Mouse (Mus musculus) liver, adult 2 months (tissue): ENCODE results near the gene Cd63. TPM values are rescaled to one million over a fixed set of nuclear protein-coding genes. Genes with fewer than 3 reads are reported as not detected.
A peak's percentile ranks its signal among the peaks of the same experiment; 100 is the strongest.

Source experiments
- DNase-seq: peaks from one replicate; pipeline ENCODE4 v3.0.0-alpha.2; 2011; ENCODE audit warnings: low read depth, low spot score; ENCODE audit errors: extremely low read depth
- H3K27ac ChIP-seq: fragments of 200-500 bp; replicated peaks from 2 replicates; pipeline ENCODE4 v1.5.1; 2012; ENCODE audit warnings: low read depth, mild to moderate bottlenecking, control low read depth, inconsistent platforms, low read length; ENCODE audit not compliant: insufficient read depth
- H3K27me3 ChIP-seq: fragments of 200-500 bp; 2 replicates; pipeline ENCODE4 v1.6.1; 2012; ENCODE audit warnings: mild to moderate bottlenecking, moderate library complexity, low read length, inconsistent platforms; ENCODE audit not compliant: control insufficient read depth, insufficient read depth
- H3K36me3 ChIP-seq: fragments of 200-500 bp; 2 replicates; pipeline ENCODE4 v1.6.1; 2012; ENCODE audit warnings: low read length, inconsistent platforms; ENCODE audit not compliant: control insufficient read depth, insufficient read depth
- H3K4me1 ChIP-seq: fragments of 200-500 bp; 2 replicates; pipeline ENCODE4 v1.6.1; 2011; ENCODE audit warnings: low read length; ENCODE audit not compliant: control insufficient read depth, insufficient read depth
- H3K4me3 ChIP-seq: fragments of 200-500 bp; 2 replicates; pipeline ENCODE4 v1.5.1; 2011; ENCODE audit warnings: low read depth, mild to moderate bottlenecking, control low read depth, low read length, moderate library complexity; ENCODE audit not compliant: insufficient read depth
- H3K79me2 ChIP-seq: fragments of 200-500 bp; 2 replicates; pipeline ENCODE4 v1.6.1; 2012; ENCODE audit warnings: inconsistent platforms, mild to moderate bottlenecking, low read length, moderate library complexity; ENCODE audit not compliant: control insufficient read depth, insufficient read depth
- H3K9ac ChIP-seq: fragments of 200-500 bp; 2 replicates; pipeline ENCODE4 v1.6.1; 2012; ENCODE audit warnings: low read depth, mild to moderate bottlenecking, control low read depth, inconsistent platforms, low read length
- CTCF ChIP-seq: fragments of 200-500 bp; IDR thresholded peaks from 2 replicates; pipeline ENCODE4 v1.5.1; 2011; ENCODE audit warnings: low read depth, low read length, control low read depth
- POLR2A ChIP-seq: fragments of 200-500 bp; IDR thresholded peaks from 2 replicates; pipeline ENCODE4 v1.6.1; 2011; ENCODE audit warnings: low read length, control low read depth; ENCODE audit not compliant: insufficient read depth; ENCODE audit errors: extremely low read depth
- WGBS: fragments of 180-500 bp; shearing (Covaris S2); methylation state at CpG from one replicate; pipeline ENCODE4 v1.1.7; 2018; 5-methylcytosine and 5-hydroxymethylcytosine counted together
- polyA plus RNA-seq: library from polyadenylated mRNA; depleted of rRNA; stranded (reverse); fragments of >200 nt; gene quantifications from 2 replicates; pipeline ENCODE4 v1.2.3, GENCODE M21; 2012
- total RNA-seq: library from RNA; depleted of rRNA; stranded (reverse); fragments of >200 nt; gene quantifications from 2 replicates; pipeline ENCODE4 v1.2.3, GENCODE M21; 2014

The Cd63 gene
- total and polyA plus RNA-seq, 2 experiments: 4.1 to 4.4 TPM

DNA sequence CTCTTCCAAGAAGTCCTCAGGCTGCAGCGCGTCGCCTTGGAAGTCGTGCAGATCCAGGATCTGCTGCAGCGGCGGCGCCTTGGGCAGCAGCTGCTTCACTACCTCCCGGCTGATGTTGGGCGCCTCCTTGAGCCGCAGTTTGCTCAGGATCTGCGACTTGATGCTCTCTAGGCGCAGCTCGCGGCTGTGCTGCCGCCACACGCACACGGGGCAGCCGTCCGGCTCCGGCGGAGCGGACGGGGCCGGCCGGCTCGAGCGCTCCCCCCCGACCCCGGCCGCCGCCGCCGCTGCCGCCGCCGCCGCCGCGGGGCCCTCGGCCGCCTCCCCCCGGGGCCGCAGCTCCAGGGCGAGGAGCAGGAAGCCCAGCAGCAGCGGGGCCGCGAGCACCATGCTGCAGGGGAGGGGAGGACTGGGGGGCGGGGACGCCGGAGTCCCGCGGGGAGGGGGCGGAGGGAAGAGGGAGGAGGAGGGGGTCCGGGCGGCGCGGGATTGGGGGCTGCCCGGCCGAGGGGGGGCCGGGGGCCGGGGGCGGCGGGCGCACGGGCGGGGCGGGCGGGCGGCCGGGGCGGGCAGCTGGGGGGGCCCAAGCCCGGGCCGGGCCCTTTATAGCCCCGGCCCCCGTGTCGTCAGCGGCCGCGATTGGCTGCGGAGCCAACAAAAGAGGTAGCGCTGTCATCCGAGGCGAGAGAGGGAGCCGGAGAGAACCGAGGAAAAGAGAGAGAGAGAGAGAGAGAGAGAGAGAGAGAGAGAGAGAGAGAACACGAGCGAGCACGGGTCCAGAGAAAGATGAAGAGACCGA lies 9.3 kb upstream of the Cd63 start, which contains the start of gene Gdf11:
Gdf11 (minus strand) TSS at position 423 of the 799 bp plus-strand sequence.
- H3K4me1 ChIP-seq: peaks cover 7% of the 10 kb centered on the region; the same call in 1 of the 2 replicates
- TF ChIP-seq POLR2A (no peak), CTCF (no peak)
- H3K36me3 ChIP-seq: no peaks in the 10 kb centered on the region
- under 1% methylated on average over 62 of the region's 89 CpGs for WGBS
- H3K79me2 ChIP-seq: no peaks in the 10 kb centered on the region
- no peak for DNase-seq
- H3K9ac ChIP-seq: peak within 1 kb of the TSS; percentile 48; the same call in 1 of the 2 replicates
- H3K27me3 ChIP-seq: peaks cover 13% of the 10 kb centered on the region; the same call in 1 of the 2 replicates
- H3K4me3 ChIP-seq: peak within 1 kb of the TSS; percentile 55; the same call in 1 of the 2 replicates
- no peak within 1 kb of the TSS for H3K27ac ChIP-seq

DNA sequence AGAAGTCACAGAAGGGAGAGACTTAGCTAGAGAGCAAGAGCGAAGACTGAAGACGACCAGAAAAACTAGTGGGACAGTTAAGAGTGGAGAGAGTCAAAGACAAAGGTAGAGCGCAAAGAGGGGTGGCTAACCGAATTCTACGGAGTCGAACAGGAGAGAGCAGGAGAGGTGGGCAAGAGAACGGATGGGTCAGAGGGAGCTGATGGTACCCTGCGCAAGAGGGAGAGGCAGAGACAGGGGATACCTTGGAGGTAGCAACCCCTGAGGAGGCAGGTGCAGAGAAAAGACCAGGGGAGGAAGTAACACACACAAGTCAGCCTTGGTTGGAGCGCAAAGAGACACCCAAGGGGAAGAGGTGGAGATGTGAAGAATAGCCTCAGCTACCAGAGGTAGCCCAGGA lies 8.5 kb upstream of the Cd63 start:
- Histone ChIP-seq H3K27me3 (peaks cover 13% of the 10 kb centered on the region; the same call in 1 of the 2 replicates), H3K27ac (no peak overlapping the region), H3K4me1 (peaks cover 7% of the 10 kb centered on the region; the same call in 1 of the 2 replicates), H3K79me2 (no peaks in the 10 kb centered on the region), H3K36me3 (no peaks in the 10 kb centered on the region), H3K9ac (no peak overlapping the region), H3K4me3 (no peak overlapping the region)
- no peak for DNase-seq
- TF ChIP-seq CTCF (no peak), POLR2A (no peak)
- 26% methylated on average over 9 of the region's 9 CpGs for WGBS

GRCm38 (mm10) chr10:128895437-128895836 lies 5.4 kb upstream of the Cd63 start:
- DNase-seq: peak; percentile 74
- Histone ChIP-seq H3K27ac (no peak overlapping the region), H3K4me1 (peaks cover 7% of the 10 kb centered on the region; the same call in 1 of the 2 replicates), H3K36me3 (no peaks in the 10 kb centered on the region), H3K79me2 (no peaks in the 10 kb centered on the region), H3K9ac (no peak overlapping the region), H3K27me3 (peaks cover 12% of the 10 kb centered on the region; the same call in 1 of the 2 replicates), H3K4me3 (no peak overlapping the region)
- WGBS: under 1% methylated on average over 9 of the region's 9 CpGs
- TF ChIP-seq CTCF (peak; percentile 49), POLR2A (no peak)

DNA sequence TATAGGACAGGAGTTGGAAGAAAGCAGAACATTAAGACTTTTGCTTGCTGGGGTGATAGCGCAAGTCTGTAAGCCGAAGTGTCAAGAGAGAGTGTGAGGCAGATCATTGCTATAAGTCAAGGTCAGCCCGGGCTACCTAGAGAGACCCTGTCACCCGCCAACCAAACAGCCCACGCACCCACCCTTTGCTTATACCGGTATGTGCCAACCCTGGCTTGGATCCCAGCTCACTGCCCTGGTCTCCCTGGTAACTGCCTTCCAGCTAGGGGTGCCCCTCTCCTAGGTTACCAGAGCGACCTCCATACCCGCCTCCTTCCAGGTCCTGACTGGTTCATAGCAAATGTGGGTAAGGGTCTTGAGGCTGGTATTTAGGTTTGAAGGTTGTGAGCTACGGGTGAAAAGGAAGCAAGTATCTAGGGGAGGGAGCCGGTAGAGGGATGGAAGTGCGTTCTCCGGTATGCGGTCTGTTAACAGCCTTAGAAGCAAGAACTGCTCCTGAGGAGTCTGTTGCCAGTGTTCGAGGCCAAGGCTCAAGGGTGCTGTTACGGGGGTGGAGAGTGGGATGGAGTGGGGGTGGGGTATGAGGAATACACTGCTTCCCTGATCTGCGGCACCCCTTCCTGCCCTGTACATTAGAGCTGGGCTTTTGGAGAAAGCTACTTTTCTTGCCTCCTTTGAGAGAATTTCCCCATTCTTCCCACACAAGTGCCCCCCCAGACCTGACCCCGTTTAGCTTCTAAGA lies 4.7 kb upstream of the Cd63 start:
- Histone ChIP-seq H3K4me3 (no peak overlapping the region), H3K79me2 (no peaks in the 10 kb centered on the region), H3K4me1 (peaks cover 4% of the 10 kb centered on the region; the same call in 1 of the 2 replicates), H3K9ac (no peak overlapping the region), H3K27ac (no peak overlapping the region), H3K36me3 (no peaks in the 10 kb centered on the region), H3K27me3 (peaks cover 5% of the 10 kb centered on the region; the same call in 1 of the 2 replicates)
- no peak for DNase-seq
- TF ChIP-seq POLR2A: no peak
- TF ChIP-seq CTCF: no peak
- WGBS: 20% methylated on average over 17 of the region's 17 CpGs

- Histone ChIP-seq H3K4me3 (no peak overlapping the region), H3K27me3 (peaks cover 4% of the 10 kb centered on the region; the same call in 1 of the 2 replicates)
- 37% methylated on average over 1 of the region's 1 CpGs for WGBS
Measured at GRCm38 (mm10) chr10:128896807-128897206, 4.0 kb upstream of the Cd63 start.

More at GRCm38 (mm10) chr10:128896807-128897206, 4.0 kb upstream of the Cd63 start:
- peaks cover 3% of the 10 kb centered on the region; the same call in 1 of the 2 replicates for H3K4me1 ChIP-seq
- no peaks in the 10 kb centered on the region for H3K36me3 ChIP-seq
- H3K9ac ChIP-seq: no peak overlapping the region
- no peak for DNase-seq
- H3K79me2 ChIP-seq: no peaks in the 10 kb centered on the region
- no peak overlapping the region for H3K27ac ChIP-seq
- TF ChIP-seq POLR2A (no peak), CTCF (no peak)
